Mouse (Mus musculus): ENCODE results near the gene Txndc2.

- TF ChIP-seq CTCF (IDR thresholded peaks at IDR 0.05; ENCODE audit: low read depth) (peak; percentile 41), EP300 (IDR thresholded peaks at IDR 0.05; ENCODE audit: low read depth) (no peak)
Measured at GRCm38 (mm10) chr17:65677742-65678141, 35.8 kb upstream of the Txndc2 start.

Measured in heart, postnatal 0 days (tissue).